Mouse (Mus musculus) v-Abl transformed pro-B cells (cell line): ENCODE results near the gene Efna5.

ENCODE experiments used
- in situ Hi-C, 2 experiments: fragments of 400-800 bp; cut with MboI; formaldehyde crosslinking; loops; one replicate each; pipeline ENCODE4 v1.15.1; 2025; ENCODE audit not compliant: unreplicated experiment in 2 of 2

The Efna5 gene

GRCm38 (mm10) chr17:62756951-62757350 lies 124.2 kb downstream of the Efna5 start:
- in situ Hi-C loops, result no loop called here

DNA sequence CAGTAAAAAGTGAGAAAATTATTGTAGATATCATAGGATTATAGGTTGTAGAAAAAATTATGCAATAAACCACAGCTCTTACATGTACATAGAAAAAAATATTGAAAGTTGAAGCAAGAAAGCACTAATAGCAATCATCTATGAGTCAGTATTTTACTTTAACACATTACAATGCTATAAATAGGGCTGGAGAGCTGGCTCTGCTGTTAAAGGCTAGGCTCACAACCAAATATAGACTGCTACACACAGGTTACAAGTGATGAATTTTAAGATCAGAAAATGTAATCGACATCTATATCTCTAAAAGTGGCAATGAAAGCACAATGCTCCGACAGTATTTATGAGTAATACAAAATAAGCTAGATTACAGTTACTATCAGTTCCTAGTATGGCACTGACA lies 125.5 kb downstream of the Efna5 start:
- in situ Hi-C loops, result no loop called here

GRCm38 (mm10) chr17:62754638-62755037 lies 126.5 kb downstream of the Efna5 start:
- in situ Hi-C loops, result no loop called here

- in situ Hi-C loops, result no loop called here
Observed at GRCm38 (mm10) chr17:62752381-62752889, 128.7 kb downstream of the Efna5 start.

DNA sequence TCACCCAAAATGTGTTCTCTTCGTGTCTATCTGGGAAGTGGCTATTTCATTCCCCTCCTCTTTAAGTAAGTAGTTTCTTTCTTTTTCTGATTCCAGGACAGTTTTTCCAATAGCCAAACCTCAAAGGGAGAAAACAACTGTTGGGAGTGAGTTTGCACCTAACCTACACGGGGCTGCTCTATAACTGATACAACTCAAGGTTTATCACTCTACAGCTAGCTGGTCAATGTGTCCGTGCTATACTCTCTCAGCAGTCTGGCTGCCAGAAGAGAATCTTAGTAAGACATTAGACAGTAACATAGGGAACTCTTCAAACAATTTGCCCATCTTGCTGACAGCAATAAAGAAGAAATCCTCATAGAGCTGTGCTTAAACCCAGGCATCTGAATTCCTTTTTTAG lies 130.5 kb downstream of the Efna5 start:
- in situ Hi-C loops, result no loop called here

DNA sequence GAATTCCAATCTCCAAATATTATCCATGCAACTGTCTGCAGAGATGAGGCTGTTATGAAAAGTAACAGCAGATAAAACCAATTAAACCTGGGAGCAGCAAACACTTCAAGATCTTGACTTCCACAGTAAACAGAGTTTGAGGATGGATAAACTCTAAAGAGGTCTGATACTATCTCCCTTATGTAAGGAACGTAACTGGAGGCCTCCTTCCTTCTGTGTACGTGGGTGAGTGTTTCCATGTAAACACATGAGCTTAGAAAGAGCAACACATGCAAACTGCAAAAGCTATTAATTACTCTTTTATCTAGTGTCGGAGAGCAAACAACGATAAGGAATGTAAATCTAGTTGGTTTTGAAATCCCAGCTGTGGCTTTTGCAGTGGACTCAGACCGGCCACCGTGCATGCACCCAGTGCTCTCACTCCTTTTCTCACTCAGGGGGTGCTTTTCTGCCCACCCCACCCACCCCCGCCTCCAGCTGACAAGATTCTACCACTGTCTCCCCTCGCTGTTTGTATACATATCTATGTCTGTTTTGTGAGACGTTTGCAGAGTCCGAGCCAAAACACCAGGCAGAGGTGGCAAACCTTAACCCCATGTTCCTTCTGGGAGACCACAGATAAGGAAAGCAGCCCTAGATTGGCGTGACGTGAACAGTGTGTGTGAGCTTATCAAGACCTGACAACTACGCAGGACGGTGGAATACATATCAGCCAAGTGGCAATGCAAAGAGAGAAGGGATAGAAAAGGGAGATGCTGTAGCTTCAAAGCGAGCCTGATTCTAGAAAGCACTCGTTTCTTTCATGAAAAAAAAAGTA lies 132.1 kb downstream of the Efna5 start:
- in situ Hi-C loops, result no loop called here

DNA sequence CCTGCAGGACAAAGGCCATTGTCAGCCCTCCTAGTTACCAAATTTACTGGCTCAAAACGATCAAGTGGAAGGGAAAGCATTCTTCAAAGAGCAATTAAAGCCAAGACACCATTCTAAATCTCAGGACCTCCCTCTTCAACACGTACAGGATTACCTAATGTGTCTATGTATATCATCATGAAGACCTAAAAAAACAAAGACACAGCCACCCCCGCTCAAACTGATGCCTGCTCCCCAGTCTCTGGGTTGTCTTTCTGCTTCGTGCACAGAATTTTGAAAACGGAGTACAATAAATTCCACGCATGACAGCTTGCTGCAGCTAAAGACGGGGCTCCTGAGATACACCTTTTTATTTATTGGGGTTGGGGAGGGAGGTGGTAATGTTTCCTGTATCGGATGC lies 133.7 kb downstream of the Efna5 start:
- in situ Hi-C loops, result no loop called here

DNA sequence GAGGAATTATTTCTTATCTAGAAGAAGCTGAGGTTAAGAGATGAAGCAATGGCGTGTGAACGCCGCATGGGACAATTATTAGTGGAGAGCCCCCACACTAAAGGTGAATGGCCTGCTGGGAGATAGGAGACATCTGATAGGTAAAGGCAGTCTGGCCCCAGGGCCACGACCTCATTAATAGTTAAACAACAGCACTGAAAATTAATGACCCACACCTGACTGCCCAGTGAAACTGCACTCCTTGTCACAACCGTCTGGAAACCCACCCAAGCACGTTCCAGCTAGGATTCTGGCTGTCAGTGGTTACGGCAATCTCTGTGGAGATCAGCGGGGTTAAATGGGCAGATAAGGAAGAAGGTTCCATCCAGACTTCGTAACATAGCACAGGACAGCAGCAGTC lies 134.3 kb downstream of the Efna5 start:
- in situ Hi-C loops, result no loop called here

GRCm38 (mm10) chr17:62745286-62745685 lies 135.8 kb downstream of the Efna5 start:
- in situ Hi-C loops, result no loop called here

DNA sequence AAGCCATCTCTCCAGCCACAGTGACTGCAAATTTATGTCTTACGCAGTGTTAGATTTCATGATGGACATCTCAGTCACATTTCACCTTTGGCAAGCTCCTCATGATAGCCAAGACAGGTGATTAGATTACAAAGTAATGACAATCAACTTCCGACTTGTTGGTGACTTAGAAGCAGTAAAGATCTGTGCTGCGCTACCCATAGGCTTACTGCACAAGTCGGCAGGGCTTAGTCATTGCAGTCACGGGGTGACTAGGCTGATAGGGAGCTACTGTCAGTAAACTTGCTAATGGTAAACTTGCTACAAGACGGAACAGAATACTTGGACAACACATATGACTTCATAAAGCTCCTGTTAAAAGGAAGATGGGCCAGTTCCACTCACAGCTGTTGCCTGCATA lies 136.9 kb downstream of the Efna5 start:
- in situ Hi-C loops, result no loop called here

DNA sequence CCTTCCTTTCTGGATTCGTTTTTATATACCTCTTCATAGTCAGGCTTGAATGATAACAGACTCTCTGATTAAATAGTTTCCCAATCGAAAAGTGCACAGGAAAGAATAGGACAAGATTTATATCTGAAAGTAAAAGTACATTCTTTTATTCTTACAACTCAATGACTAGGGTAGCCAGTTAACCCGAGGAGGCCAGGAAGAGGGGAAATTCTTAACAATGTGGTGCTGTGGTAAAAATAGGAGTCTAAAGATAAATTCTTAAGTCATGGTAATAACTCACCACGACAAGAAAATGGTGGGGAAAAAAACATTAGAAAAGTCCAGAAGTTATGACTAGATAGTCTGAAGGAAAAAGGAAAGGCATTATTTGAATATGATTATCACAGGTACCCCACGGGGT lies 139.4 kb downstream of the Efna5 start:
- in situ Hi-C loops, result no loop called here

DNA sequence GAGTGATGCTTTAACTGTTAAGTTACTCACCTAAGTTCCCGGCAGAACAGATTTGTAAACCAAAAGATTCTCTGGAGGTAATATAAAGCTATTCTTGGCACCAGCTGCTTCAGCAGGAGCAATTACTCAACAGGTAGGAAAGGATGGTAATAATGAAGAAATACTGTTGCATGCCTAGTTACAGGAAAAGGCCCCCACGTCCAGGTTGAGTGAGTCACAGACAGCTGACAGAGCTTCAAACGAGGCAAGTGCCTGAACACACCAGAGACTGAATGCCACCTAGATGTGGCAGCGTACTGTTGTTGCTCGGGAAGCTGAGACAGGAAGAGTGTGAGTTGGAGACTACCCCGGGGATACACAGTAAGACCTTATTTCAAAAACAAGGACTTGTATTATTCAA lies 140.1 kb downstream of the Efna5 start:
- in situ Hi-C loops, result no loop called here

- in situ Hi-C loops, result no loop called here
Observed at GRCm38 (mm10) chr17:62739993-62740392, 141.1 kb downstream of the Efna5 start.

DNA sequence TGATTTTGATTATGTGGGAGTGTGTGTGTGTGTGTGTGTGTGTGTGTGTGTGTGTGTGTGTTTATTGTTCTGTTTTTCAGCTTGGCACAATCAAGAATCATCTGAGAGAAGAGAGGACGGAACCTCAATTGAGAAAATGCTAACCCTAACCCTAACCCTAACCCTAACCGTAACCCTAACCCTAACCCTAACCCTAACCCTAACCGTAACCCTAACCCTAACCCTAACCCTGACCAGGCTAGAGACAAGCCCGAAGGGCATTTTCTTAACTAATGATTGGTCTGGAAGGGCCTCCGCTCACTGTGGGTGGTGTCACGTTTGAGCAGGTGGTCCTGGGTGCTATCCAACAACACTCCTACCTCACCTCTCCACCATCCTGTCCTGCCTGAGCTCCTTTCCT lies 143.7 kb downstream of the Efna5 start:
- in situ Hi-C loops, result no loop called here

DNA sequence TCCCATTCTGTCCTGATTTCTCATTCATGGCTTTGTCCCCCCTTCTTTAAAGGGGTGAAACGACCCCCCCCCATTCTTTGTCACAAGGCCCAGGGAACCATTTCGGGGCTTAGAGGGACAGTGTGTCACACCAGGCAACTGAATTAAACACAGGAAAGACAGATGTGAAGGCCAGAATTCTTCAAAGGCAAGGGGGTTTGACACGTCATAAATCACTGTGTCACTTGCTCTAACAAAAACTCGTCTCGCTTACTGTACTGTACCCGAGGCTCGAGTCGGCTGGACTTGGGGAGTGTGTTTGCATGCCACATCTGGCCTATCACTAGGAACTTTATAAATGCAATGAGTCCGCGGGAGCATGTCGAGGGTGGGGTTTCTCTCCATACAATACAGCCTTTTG lies 145.2 kb downstream of the Efna5 start:
- in situ Hi-C loops, result no loop called here

DNA sequence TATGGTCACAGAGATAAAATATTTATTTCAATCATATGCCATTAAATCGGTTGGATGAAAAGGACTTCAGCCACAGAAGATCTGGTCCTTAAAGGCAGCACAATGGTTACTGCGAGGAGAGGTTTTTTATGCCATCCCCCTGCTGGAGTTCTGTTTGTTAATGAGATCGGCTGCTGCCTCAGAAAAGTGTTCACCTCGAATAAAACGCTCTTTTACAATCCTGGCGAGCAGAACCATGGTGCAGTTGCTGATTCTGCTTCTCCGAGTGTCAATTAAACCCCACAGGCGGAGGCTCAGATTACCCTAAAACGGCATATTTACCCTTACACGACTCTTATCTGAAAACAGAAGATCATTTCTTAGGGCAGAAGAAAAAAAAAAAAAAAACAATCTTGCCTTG lies 146.2 kb downstream of the Efna5 start:
- in situ Hi-C loops, result no loop called here

GRCm38 (mm10) chr17:62734067-62734466 lies 147.1 kb downstream of the Efna5 start:
- in situ Hi-C loops, result no loop called here

DNA sequence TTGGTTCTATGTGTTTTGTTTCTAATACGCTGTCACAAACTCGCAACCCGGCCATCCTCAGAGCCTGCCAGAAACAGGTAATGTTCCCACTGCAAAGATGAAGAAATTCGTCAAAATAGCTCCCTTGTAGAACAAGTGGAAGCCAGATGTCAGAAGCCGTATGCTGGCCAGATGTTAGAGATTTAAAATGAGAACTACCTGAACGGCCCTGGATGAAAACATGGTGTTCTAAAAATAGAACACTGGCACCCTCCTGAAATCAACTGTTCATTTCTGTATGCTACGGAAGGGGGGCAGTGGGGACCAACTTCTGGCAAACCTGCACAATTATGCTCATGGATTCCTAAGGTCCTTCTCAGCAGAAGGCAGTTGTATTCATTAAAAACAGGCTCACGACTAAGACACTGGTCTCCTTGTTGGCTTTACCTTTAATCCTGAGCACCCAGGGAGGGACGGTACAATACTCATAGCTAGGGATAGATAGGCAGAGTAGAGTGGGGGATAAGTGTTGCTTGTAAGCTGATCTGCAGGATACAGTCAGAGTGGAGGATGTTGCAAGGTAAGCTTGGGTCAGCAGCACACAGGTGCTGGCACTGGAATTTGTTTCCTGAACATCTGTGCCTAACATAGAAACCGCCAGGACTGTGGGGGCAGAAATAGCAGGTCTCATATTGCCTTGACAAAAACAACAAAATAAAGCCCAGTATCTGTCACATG lies 151.2 kb downstream of the Efna5 start:
- in situ Hi-C loops, result no loop called here

GRCm38 (mm10) chr17:62728142-62728917 lies 152.8 kb downstream of the Efna5 start:
- in situ Hi-C loops, result no loop called here

GRCm38 (mm10) chr17:62726102-62726501 lies 155.0 kb downstream of the Efna5 start:
- in situ Hi-C loops, result no loop called here

GRCm38 (mm10) chr17:62722962-62723361 lies 158.2 kb downstream of the Efna5 start:
- in situ Hi-C loops, result no loop called here
